Mouse (Mus musculus): ENCODE measurements around the gene Tusc2.

DNA sequence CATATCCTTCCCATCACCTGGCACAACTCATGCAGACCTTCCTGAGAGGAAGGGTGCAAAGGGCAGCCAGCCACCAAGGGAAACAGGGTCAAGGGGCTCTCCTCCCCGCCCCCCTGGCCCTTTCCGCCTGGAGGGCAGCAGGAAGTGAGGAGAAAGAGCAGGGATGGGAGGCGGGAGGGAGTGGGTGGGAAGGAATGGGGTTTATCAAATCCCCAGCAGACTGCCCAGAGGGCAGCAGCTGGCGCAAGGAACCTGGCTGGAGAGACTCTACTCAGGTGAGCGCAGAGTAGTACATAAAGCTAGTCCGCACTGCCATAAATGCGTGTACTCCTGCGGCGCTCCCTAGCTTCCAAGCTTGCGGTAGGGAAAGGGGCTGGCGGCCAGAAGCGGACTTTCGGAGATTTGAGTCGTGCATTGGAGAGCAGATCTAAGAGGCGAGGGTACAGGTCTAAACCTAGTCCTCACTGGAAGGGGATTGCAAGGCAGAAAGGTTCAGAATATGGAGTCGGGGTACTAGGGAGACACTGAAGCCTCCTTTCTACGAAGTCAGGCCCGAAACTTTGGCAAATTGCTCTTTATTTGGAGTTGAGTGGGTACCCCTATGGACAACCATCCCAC is 4.8 kb downstream of the Tusc2 start, which contains the start of gene Hyal2:
- no peak for TF ChIP-seq CTCF (IDR thresholded peaks at IDR 0.05 in 2 of 3, conservative IDR thresholded peaks at IDR 0.05 in 1 of 3; ENCODE audit: control insufficient read depth in 1 of 3, insufficient read depth in 1 of 3, low read depth in 2 of 3, low read length in 3 of 3, poor library complexity in 1 of 3, severe bottlenecking in 1 of 3)
- no peak for TF ChIP-seq POLR2A (IDR thresholded peaks at IDR 0.05; ENCODE audit: control insufficient read depth in 1 of 2, insufficient read depth in 1 of 2, low read depth in 1 of 2, low read length in 2 of 2, poor library complexity in 1 of 2)

Data from MEL (cell line).